Mouse (Mus musculus): ENCODE measurements at regions not wholly inside any gene's neighbourhood (a gene's known extent, or its start where the extent isn't known, plus 50 kb on each side); places are given as distances from the start of the nearest gene placed in this dataset.

DNA sequence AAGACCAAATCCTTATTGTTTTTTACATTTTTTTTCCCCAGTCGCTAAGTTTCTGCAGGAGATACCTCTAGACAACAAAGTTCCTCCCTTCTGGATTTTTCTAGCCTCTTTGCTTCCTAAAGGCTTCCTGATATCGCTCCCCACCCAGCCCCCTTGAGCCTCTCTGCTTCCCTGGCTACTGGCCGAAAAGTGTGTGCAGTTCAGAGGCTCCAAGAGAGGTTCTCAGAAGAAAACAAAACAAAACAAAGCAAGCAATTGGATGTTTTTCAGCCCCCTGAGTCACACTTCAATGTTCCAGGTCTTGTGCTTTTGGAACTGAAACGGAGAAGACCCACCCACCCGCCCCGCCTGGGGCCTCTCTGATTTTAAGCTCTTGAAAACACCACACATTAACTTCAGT lies 54.1 kb upstream of the Fer start:
- no peak overlapping the region for H3ac ChIP-seq (ENCODE audit: control insufficient read depth, insufficient read length, low read depth)
- no peaks in the 10 kb centered on the region for H3K27me3 ChIP-seq (ENCODE audit: control insufficient read depth, insufficient read depth, insufficient read length)
- H3K36me3 ChIP-seq (ENCODE audit: control insufficient read depth, insufficient read depth), result no peaks in the 10 kb centered on the region
- H3K79me3 ChIP-seq (ENCODE audit: low read depth), result no peaks in the 10 kb centered on the region
- no peaks in the 10 kb centered on the region for H3K79me2 ChIP-seq (ENCODE audit: control insufficient read depth, insufficient read depth)
- TF ChIP-seq MAX (IDR thresholded peaks at IDR 0.05) (no peak), MYOG (IDR thresholded peaks at IDR 0.05; ENCODE audit: control insufficient read depth, extremely low read depth, insufficient read length) (no peak), CEBPB (IDR thresholded peaks at IDR 0.05; ENCODE audit: low read depth) (no peak)
- H3K4me3 ChIP-seq (ENCODE audit: insufficient read depth, poor library complexity, severe bottlenecking), result no peak overlapping the region

DNA sequence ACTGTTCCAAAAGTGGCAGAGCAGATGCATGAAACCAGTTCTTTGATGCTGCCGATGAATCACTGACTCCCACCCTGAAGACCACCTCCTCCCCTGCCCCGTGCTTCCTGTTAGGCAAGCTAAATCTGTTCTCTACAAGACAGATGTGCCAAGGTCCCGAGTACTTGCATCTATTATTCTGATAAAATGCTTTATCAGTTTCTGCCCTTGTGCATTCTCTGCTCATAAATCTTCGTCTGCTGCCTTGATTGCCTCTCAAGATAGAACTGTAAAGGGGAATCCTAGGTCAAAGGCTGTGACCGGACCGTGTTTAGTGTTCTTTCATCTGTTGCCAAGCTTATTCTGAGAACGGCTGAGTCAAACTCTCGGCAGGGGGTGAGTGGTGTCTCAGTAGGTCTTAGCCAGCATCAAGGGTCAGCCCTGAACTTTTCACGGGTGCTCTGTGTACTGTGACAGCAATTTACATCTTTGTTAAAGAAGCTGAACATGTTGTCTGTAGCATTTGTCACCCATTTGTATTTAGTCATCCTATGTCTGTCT lies 51.5 kb upstream of the Fer start:
- H3K4me3 ChIP-seq (ENCODE audit: insufficient read depth, poor library complexity, severe bottlenecking), result no peak overlapping the region
- H3K27me3 ChIP-seq (ENCODE audit: control insufficient read depth, insufficient read depth, insufficient read length), result no peaks in the 10 kb centered on the region
- H3K36me3 ChIP-seq (ENCODE audit: control insufficient read depth, insufficient read depth), result no peaks in the 10 kb centered on the region
- no peaks in the 10 kb centered on the region for H3K79me2 ChIP-seq (ENCODE audit: control insufficient read depth, insufficient read depth)
- H3K79me3 ChIP-seq (ENCODE audit: low read depth), result no peaks in the 10 kb centered on the region
- H3ac ChIP-seq (ENCODE audit: control insufficient read depth, insufficient read length, low read depth), result no peak overlapping the region
- TF ChIP-seq CTCF (IDR thresholded peaks at IDR 0.05; ENCODE audit: control insufficient read depth, insufficient read depth, insufficient read length), result no peak
- TF ChIP-seq USF1 (IDR thresholded peaks at IDR 0.05; ENCODE audit: low read depth), result no peak
- no peak for TF ChIP-seq MAX (IDR thresholded peaks at IDR 0.05)
- no peak for TF ChIP-seq FOSL1 (IDR thresholded peaks at IDR 0.05; ENCODE audit: insufficient read depth, low read length, poor library complexity, severe bottlenecking)
- no peak for TF ChIP-seq MYOG (IDR thresholded peaks at IDR 0.05; ENCODE audit: control insufficient read depth, extremely low read depth, insufficient read length)
- TF ChIP-seq MYOD1 (IDR thresholded peaks at IDR 0.05; ENCODE audit: control insufficient read depth, insufficient read length, low read depth), result no peak
- TF ChIP-seq CEBPB (IDR thresholded peaks at IDR 0.05; ENCODE audit: low read depth), result no peak

DNA sequence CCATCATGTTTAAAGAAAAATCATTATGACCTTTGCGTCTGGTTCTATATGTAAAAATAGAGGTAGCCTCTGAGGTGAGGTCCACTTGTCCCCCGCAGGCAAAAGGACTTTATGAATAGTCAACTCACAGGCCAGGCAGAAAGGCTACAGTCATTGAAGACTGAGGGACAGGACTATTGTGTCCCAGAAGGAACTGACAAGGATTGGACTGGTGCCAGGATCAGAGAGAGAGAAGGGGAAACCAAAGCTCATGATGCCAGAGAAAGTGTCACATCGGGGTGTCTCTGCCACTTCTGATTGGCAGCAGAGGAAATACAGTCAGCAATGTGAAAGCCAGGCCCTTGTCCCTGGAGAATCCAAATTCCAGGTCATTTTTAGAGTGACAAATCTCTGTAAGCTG lies 50.3 kb upstream of the Fer start:
- Histone ChIP-seq H3K36me3 (ENCODE audit: control insufficient read depth, insufficient read depth) (no peaks in the 10 kb centered on the region), H3K79me2 (ENCODE audit: control insufficient read depth, insufficient read depth) (no peaks in the 10 kb centered on the region), H3ac (ENCODE audit: control insufficient read depth, insufficient read length, low read depth) (no peak overlapping the region), H3K79me3 (ENCODE audit: low read depth) (no peaks in the 10 kb centered on the region), H3K27me3 (ENCODE audit: control insufficient read depth, insufficient read depth, insufficient read length) (no peaks in the 10 kb centered on the region), H3K4me3 (ENCODE audit: insufficient read depth, poor library complexity, severe bottlenecking) (no peak overlapping the region)
- TF ChIP-seq CEBPB (IDR thresholded peaks at IDR 0.05; ENCODE audit: low read depth) (no peak), MYOD1 (IDR thresholded peaks at IDR 0.05; ENCODE audit: control insufficient read depth, insufficient read length, low read depth) (no peak), FOSL1 (IDR thresholded peaks at IDR 0.05; ENCODE audit: insufficient read depth, low read length, poor library complexity, severe bottlenecking) (no peak), USF1 (IDR thresholded peaks at IDR 0.05; ENCODE audit: low read depth) (no peak), MAX (IDR thresholded peaks at IDR 0.05) (no peak), CTCF (IDR thresholded peaks at IDR 0.05; ENCODE audit: control insufficient read depth, insufficient read depth, insufficient read length) (no peak), MYOG (IDR thresholded peaks at IDR 0.05; ENCODE audit: control insufficient read depth, extremely low read depth, insufficient read length) (no peak)
